ENCODE assay signal across 8 mouse cellular contexts in genomic region chr4:115728721-115729120, GRCm38 (mm10). TPM values are rescaled to one million over a fixed set of nuclear protein-coding genes. Genes with fewer than 3 reads are reported as not detected.
A peak's percentile ranks its signal among the peaks of the same experiment; 100 is the strongest.
DNase-seq lines count a peak whose midpoint lies in the region.

No protein-coding gene starts in this region.

- peak; percentile 52 to 65 for DNase-seq in heart, postnatal 36 days
- no peak for DNase-seq in heart, adult 9 months (ENCODE audit: low spot score in 2 of 2)
- peak; percentile 35 for DNase-seq in CD4-positive helper T cell, adult 2 months (ENCODE audit: low read depth, low spot score)
- DNase-seq in adrenal gland, postnatal 36 days, result peak; percentile 67 to 79
- DNase-seq in limb, embryonic 10.5 days (ENCODE audit: low spot score), result peak; percentile 79
- DNase-seq in testis, postnatal 10 days (ENCODE audit: low spot score), result peak; percentile 82
- DNase-seq in right cerebral cortex, postnatal 36 days (ENCODE audit: low spot score in 2 of 2), result no peak
- DNase-seq in layer of hippocampus, adult 9-10 months (ENCODE audit: low spot score), result no peak

- H3K4me3 ChIP-seq in limb, embryonic 10.5 days, result no peak overlapping the region

- H3K4me1 ChIP-seq in limb, embryonic 10.5 days, result peaks cover 5% of the 10 kb centered on the region

- 16% methylated on average over 5 of the region's 5 CpGs for WGBS in limb, embryonic 10.5 days

- no peaks in the 10 kb centered on the region for H3K36me3 ChIP-seq in limb, embryonic 10.5 days

- no peak overlapping the region for H3K27ac ChIP-seq in limb, embryonic 10.5 days

- no peaks in the 10 kb centered on the region for H3K9me3 ChIP-seq in limb, embryonic 10.5 days (replicated peaks)

- 0 out of 2 replicates have a peak, but pooled peaks cover 4% of the 10 kb centered on the region for H3K27me3 ChIP-seq in limb, embryonic 10.5 days (ENCODE audit: low read depth, poor library complexity, severe bottlenecking)

- intact Hi-C loops in heart, postnatal 36 days (cut with DNase I), result no loop called here

RNA-seq across cellular contexts. Expression of gene Efcab14, which starts 8.8 kb away (rescaled TPM):
- total RNA-seq in heart, postnatal 36 days (2021), result 10 to 100 TPM; 38.1 to 40.8 TPM
- total RNA-seq in adrenal gland, postnatal 36 days (2021), result 10 to 100 TPM; 83.1 to 89.1 TPM
- polyA plus RNA-seq in limb, embryonic 10.5 days (2016; fragmentation: Nextera tagmentation; extraction: Ambion mirVana), result 30.8 and 34.0 TPM in 2 replicates

RNA-seq across cellular contexts. Expression of gene Tex38, which starts 52.1 kb away (rescaled TPM):
- total RNA-seq in heart, postnatal 36 days (2021), result under 1 TPM; 0.39 to 0.68 TPM
- 1 to 10 TPM; 2.4 to 3.2 TPM for total RNA-seq in adrenal gland, postnatal 36 days (2021)
- 0.43 TPM in 1 of 2 replicates, not detected in the other for polyA plus RNA-seq in limb, embryonic 10.5 days (2016; fragmentation: Nextera tagmentation; extraction: Ambion mirVana)

RNA-seq across cellular contexts. Expression of gene Atpaf1, which starts 55.9 kb away (rescaled TPM):
- total RNA-seq in heart, postnatal 36 days (2021), result 10 to 100 TPM; 82.3 to 95.1 TPM
- total RNA-seq in adrenal gland, postnatal 36 days (2021), result 10 to 100 TPM; 49.8 to 57.1 TPM
- 55.8 and 58.0 TPM in 2 replicates for polyA plus RNA-seq in limb, embryonic 10.5 days (2016; fragmentation: Nextera tagmentation; extraction: Ambion mirVana)

Comparison
In these comparisons a context has a peak if more than half of its experiments do, and no peak if none do; other contexts are left out.
1. DNase-seq: peak in heart, postnatal 36 days (2 of 2), CD4-positive helper T cell, adult 2 months (single experiment), adrenal gland, postnatal 36 days (2 of 2), limb, embryonic 10.5 days (single experiment) and testis, postnatal 10 days (single experiment); none in heart, adult 9 months (0 of 2), right cerebral cortex, postnatal 36 days (0 of 2) and layer of hippocampus, adult 9-10 months (single experiment).